Mouse (Mus musculus): ENCODE results near the gene Helt. TPM values are rescaled to one million over a fixed set of nuclear protein-coding genes. Genes with fewer than 3 reads are reported as not detected.

Gene Helt
- not detected in 2 replicates for polyA plus RNA-seq (2015; fragmentation: Nextera tagmentation; extraction: Ambion mirVana)

GRCm38 (mm10) chr8:46294181-46294892 is at the start of gene Helt:
TSS of gene Helt (minus strand) at chr8:46294671.

Other genes starting within 250 kb of the Helt start
- 17.2 and 19.2 TPM in 2 replicates for gene Cfap97, start 142.9 kb downstream of the Helt start, polyA plus RNA-seq (2015; fragmentation: Nextera tagmentation; extraction: Ambion mirVana)
- gene Snx25, start 142.5 kb downstream of the Helt start, polyA plus RNA-seq (2015; fragmentation: Nextera tagmentation; extraction: Ambion mirVana) = 3.4 TPM in 2 replicates
- 2,767 and 3,278 TPM in 2 replicates for gene Slc25a4, start 83.4 kb downstream of the Helt start, polyA plus RNA-seq (2015; fragmentation: Nextera tagmentation; extraction: Ambion mirVana)
- 150 and 282 TPM in 2 replicates for gene Acsl1, start 176.4 kb upstream of the Helt start, polyA plus RNA-seq (2015; fragmentation: Nextera tagmentation; extraction: Ambion mirVana)

Measured in skeletal muscle tissue, postnatal 0 days (tissue).